Mouse (Mus musculus) hindbrain, postnatal 0 days (tissue): ENCODE measurements around the gene Man1a. TPM values are rescaled to one million over a fixed set of nuclear protein-coding genes. Genes with fewer than 3 reads are reported as not detected.
A peak's percentile ranks its signal among the peaks of the same experiment; 100 is the strongest.

Experiments
- ATAC-seq: fragments of 200-750 bp; cut with Nextera tagmentation; 2 replicates; pipeline ENCODE4 v1.8.0; 2017; ENCODE audit warnings: mild to moderate bottlenecking, moderate TSS enrichment, moderate library complexity
- DNase-seq: peaks from one replicate; pipeline ENCODE4 v3.0.0-alpha.2; 2015; ENCODE audit warnings: low spot score
- H3K27ac ChIP-seq: fragments of 300-500 bp; sonication (generic); 2 replicates; pipeline ENCODE4 v1.5.1; 2014; ENCODE audit warnings: mild to moderate bottlenecking
- H3K27me3 ChIP-seq: fragments of 300-500 bp; sonication (generic); 2 replicates; pipeline ENCODE4 v1.6.1; 2014; ENCODE audit warnings: low read length, mixed read lengths; ENCODE audit not compliant: insufficient read depth
- H3K36me3 ChIP-seq: fragments of 300-500 bp; sonication (generic); 2 replicates; pipeline ENCODE4 v1.6.1; 2014; ENCODE audit warnings: low read length, mixed read lengths; ENCODE audit not compliant: insufficient read depth
- H3K4me1 ChIP-seq: fragments of 300-500 bp; sonication (generic); 2 replicates; pipeline ENCODE4 v1.6.1; 2014; ENCODE audit warnings: antibody characterized with exemption, low read length, mixed read lengths; ENCODE audit not compliant: insufficient read depth
- H3K4me2 ChIP-seq: fragments of 300-500 bp; sonication (generic); 2 replicates; pipeline ENCODE4 v1.6.1; 2014; ENCODE audit warnings: low read depth, mild to moderate bottlenecking, low read length, moderate library complexity, mixed read lengths
- H3K4me3 ChIP-seq: fragments of 300-500 bp; sonication (generic); 2 replicates; pipeline ENCODE4 v1.5.1; 2014; ENCODE audit warnings: low read length
- H3K9ac ChIP-seq: fragments of 300-500 bp; sonication (generic); replicated peaks from 2 replicates; pipeline ENCODE4 v1.6.1; 2014; ENCODE audit warnings: mild to moderate bottlenecking, low read length, moderate library complexity, mixed read lengths
- H3K9me3 ChIP-seq: fragments of 300-500 bp; sonication (generic); 2 replicates; pipeline ENCODE4 v1.6.1; 2016; ENCODE audit warnings: low read length, mixed read lengths
- CTCF ChIP-seq: IDR thresholded peaks from 2 replicates; pipeline ENCODE4 v1.5.1; 2016; ENCODE audit warnings: antibody characterized with exemption, control low read depth, low read depth
- WGBS: fragments of 180-500 bp; shearing (Covaris S2); extraction: QIAGEN DNeasy Blood & Tissue Kit; methylation state at CpG from one replicate; pipeline ENCODE4 v1.1.7; 2014; 5-methylcytosine and 5-hydroxymethylcytosine counted together
- polyA plus RNA-seq: library from polyadenylated mRNA; unstranded; fragments of >200 nt; fragmentation: Nextera tagmentation; extraction: Ambion mirVana; gene quantifications from 2 replicates; pipeline ENCODE4 v1.2.1, GENCODE M21; 2015
- total RNA-seq: library from RNA; depleted of rRNA; stranded (reverse); fragments of >200 nt; gene quantifications from 2 replicates; pipeline ENCODE4 v1.2.3, GENCODE M21; 2014

Gene Man1a
- total and polyA plus RNA-seq, 2 experiments from 2014 or later: 4.3 to 15.1 TPM

- no peak for TF ChIP-seq CTCF
- 86% methylated on average over 2 of the region's 2 CpGs for WGBS
Measured at GRCm38 (mm10) chr10:54002936-54003335, 73.5 kb downstream of the Man1a start.

GRCm38 (mm10) chr10:53997301-53997700, 79.1 kb downstream of the Man1a start:
- ATAC-seq (no peak), DNase-seq (no peak)
- Histone ChIP-seq H3K9me3 (no peaks in the 10 kb centered on the region), H3K9ac (no peak overlapping the region), H3K4me3 (no peak overlapping the region), H3K27me3 (no peaks in the 10 kb centered on the region), H3K27ac (no peak overlapping the region), H3K4me1 (no peaks in the 10 kb centered on the region), H3K4me2 (no peak overlapping the region), H3K36me3 (no peaks in the 10 kb centered on the region)
- 96% methylated on average over 13 of the region's 13 CpGs for WGBS
- no peak for TF ChIP-seq CTCF

More at GRCm38 (mm10) chr10:54002936-54003335, 73.5 kb downstream of the Man1a start:
- no peaks in the 10 kb centered on the region for H3K27me3 ChIP-seq
- H3K4me2 ChIP-seq: no peak overlapping the region
- H3K4me1 ChIP-seq: no peaks in the 10 kb centered on the region
- no peaks in the 10 kb centered on the region for H3K36me3 ChIP-seq
- no peak overlapping the region for H3K27ac ChIP-seq
- no peak overlapping the region for H3K9ac ChIP-seq
- H3K9me3 ChIP-seq: no peaks in the 10 kb centered on the region
- ATAC-seq: no peak
- no peak overlapping the region for H3K4me3 ChIP-seq
- DNase-seq: no peak

DNA sequence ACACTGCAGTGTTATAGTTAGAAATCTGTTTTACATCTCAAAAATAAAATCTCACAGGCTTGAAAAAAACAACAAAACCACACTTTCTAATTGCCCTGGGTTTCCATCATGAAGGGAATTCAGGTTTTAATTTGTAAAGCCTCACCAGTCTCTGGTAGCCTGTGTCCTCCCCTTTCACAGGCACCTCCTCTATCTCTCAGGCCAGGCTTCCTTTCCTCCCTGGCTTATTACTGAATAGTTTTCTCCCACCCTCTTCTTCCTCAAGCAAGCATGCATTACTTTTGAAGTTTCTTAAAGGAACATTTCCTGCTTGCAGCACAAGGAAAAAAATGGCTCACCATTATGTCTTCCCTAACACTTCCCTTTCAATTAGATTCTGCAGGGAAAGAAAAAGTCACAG, 80.2 kb downstream of the Man1a start:
- H3K36me3 ChIP-seq: no peaks in the 10 kb centered on the region
- no peak overlapping the region for H3K27ac ChIP-seq
- no peak for DNase-seq

DNA sequence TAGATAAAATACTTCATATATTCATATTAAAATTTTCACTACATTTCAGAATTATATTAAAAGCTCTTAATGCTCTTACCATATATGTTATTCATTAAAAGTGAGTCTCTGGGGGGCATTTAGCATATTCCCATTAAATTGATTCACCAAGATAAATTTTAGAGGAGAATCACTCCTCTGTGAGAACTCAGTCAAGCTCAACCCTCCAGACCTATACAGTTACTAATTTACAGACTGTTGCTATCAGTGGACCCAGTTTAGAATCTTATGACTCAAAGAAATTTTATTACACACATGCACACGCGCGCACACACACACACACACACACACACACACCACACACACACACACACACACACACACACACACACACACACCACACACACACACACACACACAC, 81.8 kb downstream of the Man1a start:
- 96% methylated on average over 3 of the region's 3 CpGs for WGBS
- ATAC-seq: no peak
- H3K27me3 ChIP-seq: no peaks in the 10 kb centered on the region

More for the DNA sequence above, 80.2 kb downstream of the Man1a start:
- Histone ChIP-seq H3K27me3 (no peaks in the 10 kb centered on the region), H3K4me2 (no peak overlapping the region), H3K4me1 (no peaks in the 10 kb centered on the region), H3K4me3 (no peak overlapping the region), H3K9me3 (no peaks in the 10 kb centered on the region), H3K9ac (no peak overlapping the region)
- no peak for ATAC-seq
- no peak for TF ChIP-seq CTCF

GRCm38 (mm10) chr10:53990434-53990833, 86.0 kb downstream of the Man1a start:
- Histone ChIP-seq H3K27ac (no peak overlapping the region), H3K36me3 (no peaks in the 10 kb centered on the region), H3K4me2 (no peak overlapping the region), H3K27me3 (no peaks in the 10 kb centered on the region), H3K9ac (no peak overlapping the region), H3K4me1 (no peaks in the 10 kb centered on the region), H3K4me3 (no peak overlapping the region), H3K9me3 (no peaks in the 10 kb centered on the region)
- no peak for ATAC-seq
- 90% methylated on average over 4 of the region's 4 CpGs for WGBS
- no peak for TF ChIP-seq CTCF
- DNase-seq: no peak

More for the DNA sequence above, 81.8 kb downstream of the Man1a start:
- H3K9me3 ChIP-seq: no peaks in the 10 kb centered on the region
- no peak overlapping the region for H3K27ac ChIP-seq
- H3K9ac ChIP-seq: no peak overlapping the region
- no peak overlapping the region for H3K4me3 ChIP-seq
- H3K4me2 ChIP-seq: no peak overlapping the region
- no peak for TF ChIP-seq CTCF
- H3K4me1 ChIP-seq: no peaks in the 10 kb centered on the region
- DNase-seq: no peak
- no peaks in the 10 kb centered on the region for H3K36me3 ChIP-seq

- no peaks in the 10 kb centered on the region for H3K27me3 ChIP-seq
- H3K4me3 ChIP-seq: no peak overlapping the region
- no peaks in the 10 kb centered on the region for H3K9me3 ChIP-seq
- no peak overlapping the region for H3K4me2 ChIP-seq
- H3K36me3 ChIP-seq: no peaks in the 10 kb centered on the region
- DNase-seq (no peak), ATAC-seq (no peak)
- no peak overlapping the region for H3K9ac ChIP-seq
- peaks cover 3% of the 10 kb centered on the region; the same call in 1 of the 2 replicates for H3K4me1 ChIP-seq
- no peak overlapping the region for H3K27ac ChIP-seq
- WGBS: 94% methylated on average over 5 of the region's 5 CpGs
- no peak for TF ChIP-seq CTCF
Measured at GRCm38 (mm10) chr10:53984894-53985293, 91.5 kb downstream of the Man1a start.

- H3K9ac ChIP-seq: no peak overlapping the region
- DNase-seq: peak; percentile 28
- H3K4me2 ChIP-seq: no peak overlapping the region
- H3K4me3 ChIP-seq: no peak overlapping the region
- H3K27ac ChIP-seq: no peak overlapping the region
- 20% methylated on average over 3 of the region's 3 CpGs for WGBS
- H3K27me3 ChIP-seq: no peaks in the 10 kb centered on the region
- H3K9me3 ChIP-seq: no peaks in the 10 kb centered on the region
- ATAC-seq: peak; percentile 63; the same call in 1 of the 2 replicates
- no peak for TF ChIP-seq CTCF
- no peaks in the 10 kb centered on the region for H3K36me3 ChIP-seq
- H3K4me1 ChIP-seq: peaks cover 3% of the 10 kb centered on the region; the same call in 1 of the 2 replicates
Measured at GRCm38 (mm10) chr10:53984086-53984485, 92.3 kb downstream of the Man1a start.
